32 mouse cellular contexts compared by ENCODE assay signal in genomic region chr14:93832511-93832910, GRCm38 (mm10). TPM values are rescaled to one million over a fixed set of nuclear protein-coding genes. Genes with fewer than 3 reads are reported as not detected.
"Had no signal": no experiment of that assay in that cellular context is flagged by ENCODE, and none has a peak within 500 bp of the region (broad histone marks: within the 10 kb centered on the region; RNA-seq: fewer than 3 reads in every experiment).

No protein-coding gene starts in this region.

- H3K9me3 ChIP-seq: limb, embryonic 10.5 days; limb, embryonic 12.5 days; limb, embryonic 13.5 days; limb, embryonic 15.5 days; liver, embryonic 12.5 days; liver, embryonic 13.5 days; liver, embryonic 15.5 days; lung, embryonic 15.5 days; megakaryocyte, embryonic 14.5 days; midbrain, embryonic 10.5 days; midbrain, embryonic 12.5 days; midbrain, embryonic 13.5 days; midbrain, embryonic 15.5 days had no signal

- H3K36me3 ChIP-seq: limb, embryonic 10.5 days; limb, embryonic 12.5 days; limb, embryonic 13.5 days; limb, embryonic 15.5 days; liver, embryonic 12.5 days; liver, embryonic 13.5 days; liver, embryonic 15.5 days; lung, embryonic 15.5 days; midbrain, embryonic 10.5 days; midbrain, embryonic 12.5 days; midbrain, embryonic 13.5 days; midbrain, embryonic 15.5 days had no signal

- H3K27me3 ChIP-seq: limb, embryonic 12.5 days; limb, embryonic 13.5 days; limb, embryonic 15.5 days; liver, embryonic 12.5 days; liver, embryonic 13.5 days; liver, embryonic 15.5 days; lung, embryonic 15.5 days; megakaryocyte, embryonic 14.5 days; midbrain, embryonic 12.5 days; midbrain, embryonic 13.5 days; midbrain, embryonic 15.5 days had no signal

- DNase-seq: left cerebral cortex, postnatal 4 days; liver; liver, embryonic 13.5 days; liver, postnatal 0 days; lung, adult 18-20 months; lung, adult 2 months; lung, embryonic 14.5 days; lung, postnatal 10 days; lung, postnatal 14 days; lung, postnatal 36 days; lung, postnatal 4 days; midbrain, embryonic 14.5 days had no signal

- H3K4me1 ChIP-seq: limb, embryonic 10.5 days; limb, embryonic 12.5 days; limb, embryonic 13.5 days; limb, embryonic 15.5 days; liver, embryonic 12.5 days; liver, embryonic 13.5 days; liver, embryonic 15.5 days; lung, embryonic 15.5 days; megakaryocyte, embryonic 14.5 days; midbrain, embryonic 10.5 days; midbrain, embryonic 12.5 days had no signal

- ATAC-seq: liver, embryonic 12.5 days; liver, postnatal 0 days; lung, postnatal 0 days; midbrain, embryonic 13.5 days; midbrain, embryonic 15.5 days; midbrain, embryonic 16.5 days had no signal

- H3K4me3 ChIP-seq: limb, embryonic 10.5 days; limb, embryonic 12.5 days; limb, embryonic 13.5 days; limb, embryonic 15.5 days; liver, embryonic 12.5 days; liver, embryonic 13.5 days; liver, embryonic 15.5 days; lung, embryonic 15.5 days; megakaryocyte, embryonic 14.5 days; midbrain, embryonic 10.5 days; midbrain, embryonic 12.5 days; midbrain, embryonic 13.5 days; midbrain, embryonic 15.5 days; myocyte had no signal

RNA-seq across cellular contexts. Expression of gene Pcdh9, which starts 58.0 kb away (rescaled TPM):
- total RNA-seq: megakaryocyte progenitor cell, adult 5-6 weeks; megakaryocyte, adult 5-6 weeks; megakaryocyte-erythroid progenitor cell, adult 5-6 weeks; monocyte, adult 5-6 weeks had no signal
- polyA plus RNA-seq: macrophage had no signal
